Mouse (Mus musculus) frontal cortex, postnatal 36 days (tissue): ENCODE measurements at regions not wholly inside any gene's neighbourhood (a gene's known extent, or its start where the extent isn't known, plus 50 kb on each side); places are given as distances from the start of the nearest gene placed in this dataset.

Experiments
- DNase-seq, 2 experiments: peaks; one replicate each; pipeline ENCODE4 v3.0.0; 2022; ENCODE audit warnings: low spot score in 2 of 2

- DNase-seq = no peak
Measured at GRCm38 (mm10) chrX:70261360-70261759, 103.5 kb downstream of the Ids start.

GRCm38 (mm10) chrX:70216011-70216410 lies 148.9 kb downstream of the Ids start:
- DNase-seq = no peak

- DNase-seq = no peak
Measured at GRCm38 (mm10) chrX:70184427-70185090, 180.3 kb downstream of the Ids start.

GRCm38 (mm10) chrX:70169737-70170136 lies 195.1 kb downstream of the Ids start:
- no peak for DNase-seq

- peak; percentile 3 to 24 for DNase-seq
Measured at GRCm38 (mm10) chrX:70161011-70161410, 203.9 kb downstream of the Ids start.
